Mouse (Mus musculus): ENCODE measurements around the gene Gnai3. TPM values are rescaled to one million over a fixed set of nuclear protein-coding genes. Genes with fewer than 3 reads are reported as not detected.
A peak's percentile ranks its signal among the peaks of the same experiment; 100 is the strongest.

The Gnai3 gene
- polyA plus RNA-seq, 1 experiment from 2014 or later: 157 TPM

DNA sequence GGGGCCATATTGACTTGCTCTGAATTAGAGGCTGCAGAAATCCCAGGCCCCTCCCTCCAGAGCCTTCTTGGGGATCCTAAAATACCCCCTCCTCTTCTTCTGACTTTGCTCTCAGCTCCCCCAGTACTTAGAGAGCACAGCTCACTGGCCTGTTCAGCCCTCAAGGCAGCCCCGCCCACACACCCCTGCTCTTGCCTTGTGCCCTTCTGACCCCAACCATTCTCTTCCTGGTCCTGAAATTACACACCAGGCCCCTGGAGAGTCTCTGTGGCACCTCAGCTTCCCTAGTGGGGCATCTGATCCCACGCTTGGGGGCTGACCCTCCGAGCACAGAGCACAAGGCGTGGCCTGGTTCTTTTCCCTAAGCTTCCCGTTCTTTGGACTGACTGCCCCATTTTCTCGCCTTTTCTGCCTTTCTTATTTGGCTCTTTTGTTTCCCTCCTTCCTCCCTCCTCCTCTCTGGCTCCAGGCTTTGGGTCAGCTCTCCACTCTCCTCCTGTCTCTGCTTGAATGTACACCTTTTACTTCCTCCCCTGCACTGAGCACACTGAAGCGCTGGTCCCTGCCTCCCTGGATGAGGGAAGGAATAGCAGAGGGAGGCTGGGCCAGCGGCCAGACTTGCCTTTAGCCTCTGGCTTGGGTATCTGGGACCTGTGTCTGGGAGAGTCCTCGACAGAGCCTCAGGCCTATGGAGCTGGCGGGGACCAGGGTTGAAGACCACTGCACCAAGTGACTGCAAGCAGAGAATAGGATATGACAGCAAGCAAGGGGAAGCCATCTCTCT is 19.8 kb upstream of the Gnai3 start:
- Histone ChIP-seq H3K27me3 (replicated peaks; ENCODE audit: control insufficient read depth, insufficient read depth, low read length) (no peaks in the 10 kb centered on the region), H3K4me2 (ENCODE audit: low read length) (no peak overlapping the region), H3K4me3 (ENCODE audit: low read depth, low read length) (no peak overlapping the region), H3K27ac (ENCODE audit: low read depth, low read length) (no peak overlapping the region; the same call in 1 of the 2 replicates), H3K4me1 (ENCODE audit: control insufficient read depth, insufficient read depth, low read length) (peaks cover 20% of the 10 kb centered on the region), H3K36me3 (ENCODE audit: control insufficient read depth, insufficient read depth, low read length) (no peaks in the 10 kb centered on the region), H3K9me3 (replicated peaks; ENCODE audit: control insufficient read depth, low read length) (no peaks in the 10 kb centered on the region), H3K9ac (ENCODE audit: low read length) (no peak overlapping the region; the same call in 1 of the 2 replicates)
- 24% methylated on average over 10 of the region's 10 CpGs for WGBS
- DNase-seq (ENCODE audit: low spot score) (no peak), ATAC-seq (peak; percentile 10; the same call in 1 of the 2 replicates)

GRCm38 (mm10) chr3:108164807-108165206 is 18.9 kb upstream of the Gnai3 start:
- ATAC-seq (peak; percentile 76), DNase-seq (ENCODE audit: low spot score) (peak; percentile 92)
- peak overlapping the region; percentile 26; the same call in 1 of the 2 replicates for H3K9ac ChIP-seq (ENCODE audit: low read length)
- H3K4me2 ChIP-seq (ENCODE audit: low read length): peak overlapping the region; percentile 30
- no peak overlapping the region for H3K4me3 ChIP-seq (ENCODE audit: low read depth, low read length)
- no peaks in the 10 kb centered on the region for H3K9me3 ChIP-seq (replicated peaks; ENCODE audit: control insufficient read depth, low read length)
- H3K27me3 ChIP-seq (replicated peaks; ENCODE audit: control insufficient read depth, insufficient read depth, low read length): no peaks in the 10 kb centered on the region
- H3K27ac ChIP-seq (ENCODE audit: low read depth, low read length): 0 out of 2 replicates have a peak overlapping the region, but pooled peaks have one; percentile 2
- no peaks in the 10 kb centered on the region for H3K36me3 ChIP-seq (ENCODE audit: control insufficient read depth, insufficient read depth, low read length)
- 13% methylated on average over 9 of the region's 9 CpGs for WGBS
- H3K4me1 ChIP-seq (ENCODE audit: control insufficient read depth, insufficient read depth, low read length): peaks cover 20% of the 10 kb centered on the region

DNA sequence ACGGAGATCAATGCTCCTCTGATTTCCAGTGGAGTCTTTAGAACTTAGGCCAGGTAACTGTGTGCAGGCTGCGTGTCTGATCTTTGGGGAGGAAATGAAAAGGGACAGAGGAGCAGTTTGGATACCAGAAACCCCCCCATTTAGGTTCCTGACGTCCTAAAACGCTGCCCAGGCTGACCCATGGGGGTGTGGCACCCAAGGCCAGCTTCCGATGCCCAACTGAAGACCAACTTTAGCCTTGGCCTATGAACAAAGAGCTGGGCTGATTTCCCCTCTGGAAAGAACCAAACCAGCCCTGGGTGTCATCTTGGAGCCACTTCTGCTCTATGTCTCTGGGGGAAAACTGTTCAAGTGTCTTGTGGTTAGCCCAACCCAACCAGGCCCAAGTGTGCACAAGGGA is 18.1 kb upstream of the Gnai3 start:
- WGBS: 63% methylated on average over 5 of the region's 5 CpGs
- no peaks in the 10 kb centered on the region for H3K36me3 ChIP-seq (ENCODE audit: control insufficient read depth, insufficient read depth, low read length)
- H3K27me3 ChIP-seq (replicated peaks; ENCODE audit: control insufficient read depth, insufficient read depth, low read length): no peaks in the 10 kb centered on the region
- H3K4me1 ChIP-seq (ENCODE audit: control insufficient read depth, insufficient read depth, low read length): peaks cover 20% of the 10 kb centered on the region
- H3K4me3 ChIP-seq (ENCODE audit: low read depth, low read length): no peak overlapping the region
- H3K9me3 ChIP-seq (replicated peaks; ENCODE audit: control insufficient read depth, low read length): no peaks in the 10 kb centered on the region
- no peak overlapping the region for H3K4me2 ChIP-seq (ENCODE audit: low read length)
- DNase-seq (ENCODE audit: low spot score) (no peak), ATAC-seq (no peak)
- no peak overlapping the region for H3K9ac ChIP-seq (ENCODE audit: low read length)
- no peak overlapping the region for H3K27ac ChIP-seq (ENCODE audit: low read depth, low read length)

GRCm38 (mm10) chr3:108158383-108159037 is 12.6 kb upstream of the Gnai3 start:
- Histone ChIP-seq H3K9me3 (replicated peaks; ENCODE audit: control insufficient read depth, low read length) (no peaks in the 10 kb centered on the region), H3K4me2 (ENCODE audit: low read length) (no peak overlapping the region), H3K4me1 (ENCODE audit: control insufficient read depth, insufficient read depth, low read length) (peaks cover 3% of the 10 kb centered on the region; the same call in 1 of the 2 replicates), H3K9ac (ENCODE audit: low read length) (peak overlapping the region; percentile 26), H3K36me3 (ENCODE audit: control insufficient read depth, insufficient read depth, low read length) (no peaks in the 10 kb centered on the region), H3K27ac (ENCODE audit: low read depth, low read length) (peak overlapping the region; percentile 27; the same call in 1 of the 2 replicates), H3K4me3 (ENCODE audit: low read depth, low read length) (no peak overlapping the region), H3K27me3 (replicated peaks; ENCODE audit: control insufficient read depth, insufficient read depth, low read length) (no peaks in the 10 kb centered on the region)
- WGBS: 45% methylated on average over 9 of the region's 9 CpGs
- DNase-seq (ENCODE audit: low spot score): no peak
- ATAC-seq: peak; percentile 37; the same call in 1 of the 2 replicates

DNA sequence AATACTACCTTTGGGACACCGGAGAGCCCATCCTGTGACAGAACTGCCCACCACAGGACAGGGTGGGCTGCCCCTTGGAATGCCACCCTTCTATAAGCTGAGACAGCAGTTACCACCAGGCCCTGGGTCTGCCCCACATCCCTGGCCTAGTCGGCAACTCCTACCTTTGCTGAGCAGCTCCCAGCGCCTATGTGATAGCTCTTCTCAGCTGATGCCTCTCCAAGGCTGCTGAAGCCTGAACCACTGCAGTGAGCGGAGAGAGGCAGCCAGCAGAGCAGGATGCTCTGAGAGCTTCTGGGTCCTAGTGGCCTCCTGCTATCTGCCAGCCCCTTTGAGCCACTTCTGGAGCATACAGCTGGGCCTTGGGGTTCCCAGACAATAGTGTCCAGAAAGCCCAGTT is 8.7 kb upstream of the Gnai3 start, which contains the start of gene Gpr61:
TSS of gene Gpr61 (minus strand) at position 227 of the 400 bp plus-strand sequence.
- Histone ChIP-seq H3K36me3 (ENCODE audit: control insufficient read depth, insufficient read depth, low read length) (no peaks in the 10 kb centered on the region), H3K9ac (ENCODE audit: low read length) (peak within 1 kb of the TSS; percentile 41), H3K4me2 (ENCODE audit: low read length) (peak within 1 kb of the TSS; percentile 31; the same call in 1 of the 2 replicates), H3K4me3 (ENCODE audit: low read depth, low read length) (no peak within 1 kb of the TSS), H3K9me3 (replicated peaks; ENCODE audit: control insufficient read depth, low read length) (no peaks in the 10 kb centered on the region), H3K27me3 (replicated peaks; ENCODE audit: control insufficient read depth, insufficient read depth, low read length) (no peaks in the 10 kb centered on the region), H3K27ac (ENCODE audit: low read depth, low read length) (no peak within 1 kb of the TSS), H3K4me1 (ENCODE audit: control insufficient read depth, insufficient read depth, low read length) (peaks cover 3% of the 10 kb centered on the region; the same call in 1 of the 2 replicates)
- ATAC-seq (no peak), DNase-seq (ENCODE audit: low spot score) (peak; percentile 45)
- WGBS: 46% methylated on average over 4 of the region's 4 CpGs

GRCm38 (mm10) chr3:108152290-108152689 is 6.3 kb upstream of the Gnai3 start:
- no peak overlapping the region for H3K27ac ChIP-seq (ENCODE audit: low read depth, low read length)
- H3K36me3 ChIP-seq (ENCODE audit: control insufficient read depth, insufficient read depth, low read length): no peaks in the 10 kb centered on the region
- no peaks in the 10 kb centered on the region for H3K4me1 ChIP-seq (ENCODE audit: control insufficient read depth, insufficient read depth, low read length)
- no peaks in the 10 kb centered on the region for H3K9me3 ChIP-seq (replicated peaks; ENCODE audit: control insufficient read depth, low read length)
- ATAC-seq (no peak), DNase-seq (ENCODE audit: low spot score) (no peak)
- H3K4me3 ChIP-seq (ENCODE audit: low read depth, low read length): no peak overlapping the region
- WGBS: 87% methylated on average over 3 of the region's 3 CpGs
- no peaks in the 10 kb centered on the region for H3K27me3 ChIP-seq (replicated peaks; ENCODE audit: control insufficient read depth, insufficient read depth, low read length)
- no peak overlapping the region for H3K4me2 ChIP-seq (ENCODE audit: low read length)
- H3K9ac ChIP-seq (ENCODE audit: low read length): no peak overlapping the region

- H3K9me3 ChIP-seq (replicated peaks; ENCODE audit: control insufficient read depth, low read length): no peaks in the 10 kb centered on the region
- H3K9ac ChIP-seq (ENCODE audit: low read length): no peak overlapping the region
- no peak overlapping the region for H3K27ac ChIP-seq (ENCODE audit: low read depth, low read length)
- no peak overlapping the region for H3K4me3 ChIP-seq (ENCODE audit: low read depth, low read length)
- peak; percentile 92 for DNase-seq (ENCODE audit: low spot score)
- no peak overlapping the region for H3K4me2 ChIP-seq (ENCODE audit: low read length)
- H3K27me3 ChIP-seq (replicated peaks; ENCODE audit: control insufficient read depth, insufficient read depth, low read length): no peaks in the 10 kb centered on the region
- ATAC-seq: peak; percentile 59
- WGBS: 66% methylated on average over 11 of the region's 11 CpGs
- no peaks in the 10 kb centered on the region for H3K36me3 ChIP-seq (ENCODE audit: control insufficient read depth, insufficient read depth, low read length)
- peaks cover 12% of the 10 kb centered on the region for H3K4me1 ChIP-seq (ENCODE audit: control insufficient read depth, insufficient read depth, low read length)
Measured at GRCm38 (mm10) chr3:108147386-108148235, 1.7 kb upstream of the Gnai3 start.

- H3K36me3 ChIP-seq (ENCODE audit: control insufficient read depth, insufficient read depth, low read length): no peaks in the 10 kb centered on the region
- peaks cover 12% of the 10 kb centered on the region for H3K4me1 ChIP-seq (ENCODE audit: control insufficient read depth, insufficient read depth, low read length)
- peak overlapping the region; percentile 79 for H3K4me2 ChIP-seq (ENCODE audit: low read length)
- H3K4me3 ChIP-seq (ENCODE audit: low read depth, low read length): peak overlapping the region; percentile 94
- H3K9me3 ChIP-seq (replicated peaks; ENCODE audit: control insufficient read depth, low read length): no peaks in the 10 kb centered on the region
- H3K27me3 ChIP-seq (replicated peaks; ENCODE audit: control insufficient read depth, insufficient read depth, low read length): no peaks in the 10 kb centered on the region
- ATAC-seq (no peak), DNase-seq (ENCODE audit: low spot score) (no peak)
- WGBS: 54% methylated on average over 5 of the region's 5 CpGs
- H3K9ac ChIP-seq (ENCODE audit: low read length): peak overlapping the region; percentile 93
- peak overlapping the region; percentile 91 for H3K27ac ChIP-seq (ENCODE audit: low read depth, low read length)
Measured at GRCm38 (mm10) chr3:108146671-108147070, 725 bp upstream of the Gnai3 start.

Data from forebrain, embryonic 14.5 days (tissue).